Mouse (Mus musculus): ENCODE measurements around the gene Ltbp3. TPM values are rescaled to one million over a fixed set of nuclear protein-coding genes. Genes with fewer than 3 reads are reported as not detected.

Ltbp3 gene
- polyA plus RNA-seq, 1 experiment from 2014 or later, result 14.0 TPM

DNA sequence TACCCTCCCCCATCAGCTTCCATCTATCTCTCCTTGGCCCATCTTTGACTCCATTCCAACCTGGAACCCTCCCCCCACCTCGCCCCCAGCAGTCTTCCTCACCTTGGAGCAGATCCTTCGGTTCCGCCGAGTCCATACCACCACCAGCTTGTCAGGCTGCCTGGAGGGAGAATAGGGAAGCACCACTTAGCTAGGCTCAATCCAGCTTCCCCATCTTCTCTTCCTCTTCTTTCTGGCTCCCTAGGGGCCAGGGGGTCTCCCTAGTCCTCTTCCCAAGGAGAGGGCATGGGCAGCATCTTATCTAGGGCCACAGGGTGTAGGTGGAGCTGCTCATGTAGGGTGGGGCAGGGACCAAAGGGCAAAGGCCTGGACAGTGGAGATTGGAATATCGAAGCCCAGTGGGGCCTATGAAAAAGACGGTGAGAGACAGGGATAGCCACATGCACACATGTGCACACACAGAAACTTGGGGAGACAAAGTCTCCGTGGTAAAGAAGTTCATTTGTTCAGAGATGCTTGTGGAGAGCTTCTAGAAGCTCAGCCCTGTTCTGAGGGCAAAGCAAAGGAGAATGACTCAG is 17.8 kb upstream of the Ltbp3 start:
- 78% methylated on average over 7 of the region's 7 CpGs for WGBS
- ATAC-seq, result peak; percentile 22; the same call in 1 of the 2 replicates
- Histone ChIP-seq H3K4me3 (ENCODE audit: low read length) (no peak overlapping the region), H3K4me2 (ENCODE audit: low read depth, low read length) (peak overlapping the region; percentile 4), H3K9ac (ENCODE audit: low read depth, low read length) (no peak overlapping the region), H3K36me3 (ENCODE audit: control insufficient read depth, insufficient read depth, low read length) (peaks cover 25% of the 10 kb centered on the region), H3K4me1 (ENCODE audit: control insufficient read depth, insufficient read depth, low read length) (peaks cover 39% of the 10 kb centered on the region), H3K27ac (ENCODE audit: low read length) (peak overlapping the region; percentile 28; the same call in 1 of the 2 replicates), H3K27me3 (replicated peaks; ENCODE audit: control insufficient read depth, insufficient read depth, low read length) (no peaks in the 10 kb centered on the region), H3K9me3 (ENCODE audit: control insufficient read depth, low read length) (no peaks in the 10 kb centered on the region)

DNA sequence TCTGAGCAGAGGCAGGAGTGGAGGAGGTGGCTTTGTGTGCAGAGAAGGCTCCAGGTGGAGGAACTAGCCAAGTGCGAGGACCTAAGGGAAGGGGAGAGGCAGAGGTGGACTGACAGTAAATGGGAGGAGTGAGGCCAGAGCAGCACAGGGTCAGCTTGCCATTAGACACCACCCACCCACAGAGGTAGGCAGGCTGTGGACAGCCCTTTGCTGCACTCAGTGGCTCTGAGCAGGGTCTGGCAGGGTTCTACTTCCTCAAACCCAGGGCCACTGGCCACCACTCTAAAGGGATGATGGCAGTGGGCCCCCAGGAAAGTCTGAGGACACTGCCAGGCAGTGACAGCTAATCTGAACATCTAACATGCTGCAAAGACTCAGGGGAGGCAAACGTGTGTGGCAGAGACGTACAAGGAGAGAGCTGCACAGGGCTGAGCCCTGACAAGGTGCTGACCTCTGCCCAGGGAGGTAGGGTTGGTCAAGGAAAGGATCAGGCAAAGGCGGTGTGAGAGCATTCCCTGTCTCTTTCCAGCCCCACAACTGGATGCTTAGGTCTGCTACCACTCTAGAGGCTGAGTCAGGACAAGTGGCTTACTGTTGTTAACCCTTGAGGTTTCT is 16.7 kb upstream of the Ltbp3 start:
- H3K9me3 ChIP-seq (ENCODE audit: control insufficient read depth, low read length), result no peaks in the 10 kb centered on the region
- H3K4me1 ChIP-seq (ENCODE audit: control insufficient read depth, insufficient read depth, low read length), result peaks cover 48% of the 10 kb centered on the region
- 58% methylated on average over 4 of the region's 4 CpGs for WGBS
- peak overlapping the region; percentile 88 for H3K9ac ChIP-seq (ENCODE audit: low read depth, low read length)
- peaks cover 25% of the 10 kb centered on the region for H3K36me3 ChIP-seq (ENCODE audit: control insufficient read depth, insufficient read depth, low read length)
- peak overlapping the region; percentile 93 for H3K4me2 ChIP-seq (ENCODE audit: low read depth, low read length)
- peak overlapping the region; percentile 70 for H3K4me3 ChIP-seq (ENCODE audit: low read length)
- H3K27ac ChIP-seq (ENCODE audit: low read length), result peak overlapping the region; percentile 92
- H3K27me3 ChIP-seq (replicated peaks; ENCODE audit: control insufficient read depth, insufficient read depth, low read length), result no peaks in the 10 kb centered on the region
- ATAC-seq, result no peak

DNA sequence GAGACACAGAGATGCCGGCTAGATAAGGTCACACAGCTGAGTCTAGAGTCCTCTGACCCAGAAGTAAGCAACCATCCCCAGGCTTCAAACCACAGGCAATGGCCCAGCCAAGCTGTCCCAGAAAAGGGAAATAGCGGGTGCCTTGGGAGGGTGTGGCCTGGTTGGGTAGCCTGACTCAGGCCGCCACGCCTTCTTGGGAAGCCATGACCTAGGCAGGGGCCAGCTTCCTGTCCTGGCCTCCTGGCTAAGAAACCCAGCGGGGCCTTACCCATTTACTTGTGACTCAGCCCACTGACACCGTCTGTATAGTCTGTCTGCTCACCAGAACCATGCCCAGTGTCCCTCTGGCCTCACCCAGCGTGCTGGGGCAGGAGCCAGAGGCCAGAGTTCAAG is 16.2 kb upstream of the Ltbp3 start:
- peak overlapping the region; percentile 88 for H3K9ac ChIP-seq (ENCODE audit: low read depth, low read length)
- ATAC-seq, result peak; percentile 41
- peak overlapping the region; percentile 93 for H3K4me2 ChIP-seq (ENCODE audit: low read depth, low read length)
- H3K27me3 ChIP-seq (replicated peaks; ENCODE audit: control insufficient read depth, insufficient read depth, low read length), result no peaks in the 10 kb centered on the region
- H3K9me3 ChIP-seq (ENCODE audit: control insufficient read depth, low read length), result no peaks in the 10 kb centered on the region
- peak overlapping the region; percentile 70 for H3K4me3 ChIP-seq (ENCODE audit: low read length)
- peaks cover 21% of the 10 kb centered on the region for H3K36me3 ChIP-seq (ENCODE audit: control insufficient read depth, insufficient read depth, low read length)
- 49% methylated on average over 7 of the region's 7 CpGs for WGBS
- peak overlapping the region; percentile 92 for H3K27ac ChIP-seq (ENCODE audit: low read length)
- peaks cover 48% of the 10 kb centered on the region for H3K4me1 ChIP-seq (ENCODE audit: control insufficient read depth, insufficient read depth, low read length)

DNA sequence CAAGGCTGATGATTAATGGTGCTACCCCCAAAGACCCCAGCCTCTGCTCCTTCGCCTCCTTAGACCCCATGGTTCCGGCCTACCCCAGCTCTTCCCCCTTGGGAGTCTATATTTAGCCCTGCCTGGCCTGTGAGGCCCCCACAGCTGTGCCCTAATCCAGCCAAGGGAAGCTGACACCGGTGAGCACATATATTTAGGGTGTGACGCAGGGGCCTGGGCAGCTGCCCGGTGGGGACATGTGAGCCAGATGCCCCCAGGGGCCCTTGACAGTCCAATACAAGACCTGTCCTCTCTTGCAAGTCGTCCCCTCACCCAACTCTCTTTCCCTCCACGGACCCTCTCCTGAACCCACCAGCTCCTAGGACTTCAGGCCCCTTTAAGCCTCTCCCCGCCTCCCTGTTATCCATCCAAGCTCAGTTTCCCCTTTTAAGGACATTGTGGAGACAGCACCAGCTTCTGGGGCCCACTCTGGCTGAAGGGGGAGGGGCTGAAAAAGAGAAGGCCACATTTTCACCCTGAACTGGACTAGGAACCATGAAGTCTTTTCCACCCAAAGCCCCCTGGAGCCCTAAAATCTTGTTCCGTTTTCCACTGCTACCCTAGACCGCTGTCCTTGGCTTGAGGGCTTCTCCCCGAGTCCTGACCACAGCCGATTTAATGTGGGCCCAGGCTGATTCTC is 15.5 kb upstream of the Ltbp3 start:
- H3K27ac ChIP-seq (ENCODE audit: low read length), result peak overlapping the region; percentile 92
- peaks cover 48% of the 10 kb centered on the region for H3K4me1 ChIP-seq (ENCODE audit: control insufficient read depth, insufficient read depth, low read length)
- peak; percentile 14; the same call in 1 of the 2 replicates for ATAC-seq
- peak overlapping the region; percentile 88 for H3K9ac ChIP-seq (ENCODE audit: low read depth, low read length)
- H3K9me3 ChIP-seq (ENCODE audit: control insufficient read depth, low read length), result no peaks in the 10 kb centered on the region
- H3K27me3 ChIP-seq (replicated peaks; ENCODE audit: control insufficient read depth, insufficient read depth, low read length), result no peaks in the 10 kb centered on the region
- 61% methylated on average over 12 of the region's 12 CpGs for WGBS
- H3K4me2 ChIP-seq (ENCODE audit: low read depth, low read length), result peak overlapping the region; percentile 93
- H3K36me3 ChIP-seq (ENCODE audit: control insufficient read depth, insufficient read depth, low read length), result peaks cover 15% of the 10 kb centered on the region; the same call in 1 of the 2 replicates
- H3K4me3 ChIP-seq (ENCODE audit: low read length), result peak overlapping the region; percentile 70

DNA sequence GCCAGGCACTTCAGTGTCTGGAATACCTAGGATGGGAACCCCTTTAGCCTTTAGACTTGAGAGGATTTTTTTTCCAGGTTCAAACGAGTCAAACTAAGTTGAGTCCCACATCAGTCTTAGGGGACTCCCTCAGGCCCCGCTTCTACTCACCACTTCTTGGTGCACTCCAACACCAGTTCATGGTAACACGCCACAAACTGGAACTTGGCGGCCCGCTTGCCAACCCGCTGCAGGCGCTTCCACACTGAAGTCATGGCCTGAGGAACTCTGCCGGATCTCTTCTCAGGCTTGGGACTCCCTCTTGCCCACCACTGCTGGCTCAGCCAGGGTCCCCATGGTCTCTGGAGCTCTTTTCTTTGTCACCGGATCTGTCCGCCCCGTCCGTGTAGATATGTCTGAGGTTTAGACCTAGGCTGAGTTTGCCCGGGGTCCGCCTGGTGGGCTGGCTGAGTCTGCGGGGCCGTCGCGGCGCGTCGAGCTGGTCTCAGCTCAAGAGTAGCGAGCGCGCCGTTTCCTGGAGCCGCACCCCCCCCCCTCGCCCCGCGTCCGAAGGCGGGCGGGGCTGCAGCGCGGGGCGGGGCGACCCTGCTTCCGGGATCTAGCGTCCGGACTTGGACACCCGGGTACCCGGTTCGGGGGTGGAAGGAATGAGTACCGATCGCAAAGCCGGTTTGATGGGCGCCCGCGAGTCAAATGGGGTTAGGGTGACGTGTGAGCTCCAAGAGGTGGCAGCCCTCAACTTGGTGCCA is 14.8 kb upstream of the Ltbp3 start, which contains the start of gene Ehbp1l1:
Ehbp1l1 (minus strand) TSS at position 551 of the 749 bp plus-strand sequence.
- no peaks in the 10 kb centered on the region for H3K9me3 ChIP-seq (ENCODE audit: control insufficient read depth, low read length)
- H3K9ac ChIP-seq (ENCODE audit: low read depth, low read length), result peak within 1 kb of the TSS; percentile 88
- H3K36me3 ChIP-seq (ENCODE audit: control insufficient read depth, insufficient read depth, low read length), result peaks cover 8% of the 10 kb centered on the region
- ATAC-seq, result peak; percentile 47
- H3K4me1 ChIP-seq (ENCODE audit: control insufficient read depth, insufficient read depth, low read length), result peaks cover 55% of the 10 kb centered on the region
- 7% methylated on average over 49 of the region's 49 CpGs for WGBS
- peak within 1 kb of the TSS; percentile 93 for H3K4me2 ChIP-seq (ENCODE audit: low read depth, low read length)
- no peaks in the 10 kb centered on the region for H3K27me3 ChIP-seq (replicated peaks; ENCODE audit: control insufficient read depth, insufficient read depth, low read length)
- peak within 1 kb of the TSS; percentile 92 for H3K27ac ChIP-seq (ENCODE audit: low read length)
- peak within 1 kb of the TSS; percentile 91 for H3K4me3 ChIP-seq (ENCODE audit: low read length)

DNA sequence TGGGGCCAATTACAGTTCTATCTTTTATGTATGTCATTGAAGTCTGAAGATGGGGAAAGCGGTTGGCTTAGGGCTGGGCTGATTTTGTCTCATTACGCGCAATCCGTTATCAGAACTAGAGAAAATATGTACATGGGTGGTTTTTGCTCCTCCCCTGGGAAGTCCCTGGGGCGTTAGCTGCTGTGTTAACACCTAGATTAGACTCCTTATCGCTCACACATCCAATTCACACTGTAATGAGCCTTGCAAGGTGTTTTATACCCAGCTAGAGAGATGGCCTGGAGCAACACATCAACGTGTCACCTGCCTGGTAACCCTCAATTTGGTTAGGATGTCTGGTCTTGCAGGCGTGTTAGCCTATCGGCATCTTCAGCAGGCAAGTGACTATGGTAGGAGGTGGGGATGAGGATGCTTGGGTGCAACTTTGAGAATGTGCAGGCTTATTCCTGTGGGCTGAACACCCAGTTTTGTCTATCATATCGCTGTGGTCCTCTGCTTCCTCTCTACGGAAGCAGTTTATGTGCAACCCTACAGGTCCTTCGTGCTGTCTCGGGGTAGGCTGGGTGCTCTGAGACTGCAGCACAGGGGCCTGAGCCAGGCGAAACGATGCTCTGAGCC is 13.6 kb upstream of the Ltbp3 start:
- H3K4me1 ChIP-seq (ENCODE audit: control insufficient read depth, insufficient read depth, low read length), result peaks cover 62% of the 10 kb centered on the region
- H3K9ac ChIP-seq (ENCODE audit: low read depth, low read length), result peak overlapping the region; percentile 88
- peak overlapping the region; percentile 72 for H3K27ac ChIP-seq (ENCODE audit: low read length)
- H3K4me3 ChIP-seq (ENCODE audit: low read length), result peak overlapping the region; percentile 91
- H3K9me3 ChIP-seq (ENCODE audit: control insufficient read depth, low read length), result no peaks in the 10 kb centered on the region
- peak overlapping the region; percentile 93 for H3K4me2 ChIP-seq (ENCODE audit: low read depth, low read length)
- no peak for ATAC-seq
- no peaks in the 10 kb centered on the region for H3K27me3 ChIP-seq (replicated peaks; ENCODE audit: control insufficient read depth, insufficient read depth, low read length)
- WGBS, result 65% methylated on average over 15 of the region's 15 CpGs
- H3K36me3 ChIP-seq (ENCODE audit: control insufficient read depth, insufficient read depth, low read length), result peaks cover 4% of the 10 kb centered on the region; the same call in 1 of the 2 replicates

DNA sequence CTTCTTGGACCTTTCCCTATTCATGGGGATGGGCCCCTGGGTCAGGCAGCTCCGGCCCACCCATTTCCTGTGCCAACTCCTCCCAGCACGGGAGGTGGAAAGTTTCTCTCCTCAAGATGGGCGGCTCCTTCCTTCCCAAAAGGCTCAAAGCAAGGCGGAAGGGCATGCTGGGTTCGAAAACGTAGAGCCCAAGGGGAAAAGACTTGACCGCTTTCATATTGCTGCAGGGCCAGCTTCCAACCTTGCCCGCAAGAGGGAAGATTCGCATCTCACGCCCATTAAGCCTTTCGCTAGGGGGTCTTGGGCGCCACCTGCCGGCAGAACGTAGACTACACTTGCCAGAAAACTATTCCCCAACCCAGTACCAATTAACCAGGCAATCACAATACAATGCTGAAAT is 13.0 kb upstream of the Ltbp3 start:
- Histone ChIP-seq H3K36me3 (ENCODE audit: control insufficient read depth, insufficient read depth, low read length) (no peaks in the 10 kb centered on the region; the same call in 1 of the 2 replicates), H3K4me3 (ENCODE audit: low read length) (peak overlapping the region; percentile 91), H3K4me1 (ENCODE audit: control insufficient read depth, insufficient read depth, low read length) (peaks cover 57% of the 10 kb centered on the region), H3K9ac (ENCODE audit: low read depth, low read length) (peak overlapping the region; percentile 95), H3K27me3 (replicated peaks; ENCODE audit: control insufficient read depth, insufficient read depth, low read length) (no peaks in the 10 kb centered on the region), H3K9me3 (ENCODE audit: control insufficient read depth, low read length) (no peaks in the 10 kb centered on the region), H3K4me2 (ENCODE audit: low read depth, low read length) (peak overlapping the region; percentile 93), H3K27ac (ENCODE audit: low read length) (peak overlapping the region; percentile 72)
- WGBS, result 4% methylated on average over 14 of the region's 14 CpGs
- ATAC-seq, result no peak

DNA sequence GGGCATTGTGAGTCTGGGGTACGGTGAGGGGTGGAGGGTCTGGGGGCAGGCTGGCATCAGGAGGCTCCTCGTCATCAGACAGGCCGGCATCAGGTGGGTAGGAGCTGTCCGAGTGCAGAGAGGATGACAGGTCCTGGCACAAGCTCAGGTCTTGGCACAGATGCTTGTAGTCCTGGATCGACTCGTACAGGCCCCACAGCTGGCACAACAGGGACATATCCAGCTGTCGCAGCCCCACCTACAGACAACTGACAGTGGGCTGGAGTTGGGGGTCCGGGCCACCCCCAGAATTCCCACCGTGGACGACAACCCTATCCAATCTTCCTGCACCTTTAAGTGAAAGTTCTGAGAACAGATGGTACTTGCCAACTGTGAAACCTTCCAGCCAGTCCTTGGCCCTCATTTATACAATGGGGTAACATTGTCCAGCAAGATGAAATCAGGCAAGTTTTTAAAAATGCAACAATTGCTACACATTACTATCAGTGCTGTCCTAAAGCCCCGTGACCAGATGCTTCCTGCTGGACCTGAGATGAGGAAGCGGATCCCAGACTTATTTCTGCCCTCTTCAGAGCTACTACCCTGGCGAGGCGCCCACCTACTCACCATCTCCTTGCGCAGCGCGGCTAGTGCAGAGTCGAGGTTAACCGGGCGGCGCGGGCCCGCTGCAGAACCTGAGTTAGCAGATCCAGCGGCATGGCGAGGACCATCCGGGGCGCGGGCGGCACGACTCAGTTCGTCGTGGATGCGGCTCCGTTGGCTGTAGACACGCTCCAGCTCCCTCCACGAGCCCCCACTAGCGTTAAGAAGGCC is 11.9 kb upstream of the Ltbp3 start:
- 8% methylated on average over 37 of the region's 37 CpGs for WGBS
- no peaks in the 10 kb centered on the region for H3K27me3 ChIP-seq (replicated peaks; ENCODE audit: control insufficient read depth, insufficient read depth, low read length)
- peak overlapping the region; percentile 82 for H3K27ac ChIP-seq (ENCODE audit: low read length)
- no peaks in the 10 kb centered on the region; the same call in 1 of the 2 replicates for H3K36me3 ChIP-seq (ENCODE audit: control insufficient read depth, insufficient read depth, low read length)
- H3K4me3 ChIP-seq (ENCODE audit: low read length), result peak overlapping the region; percentile 91
- H3K9me3 ChIP-seq (ENCODE audit: control insufficient read depth, low read length), result no peaks in the 10 kb centered on the region
- ATAC-seq, result peak; percentile 20
- H3K4me1 ChIP-seq (ENCODE audit: control insufficient read depth, insufficient read depth, low read length), result peaks cover 52% of the 10 kb centered on the region
- H3K4me2 ChIP-seq (ENCODE audit: low read depth, low read length), result peak overlapping the region; percentile 93
- peak overlapping the region; percentile 95 for H3K9ac ChIP-seq (ENCODE audit: low read depth, low read length)

All from intestine, embryonic 16.5 days (tissue).